Mouse (Mus musculus) lung, adult 2 months (tissue): ENCODE data around the gene Ripor3.

ENCODE experiments used
- CTCF ChIP-seq: fragments of 200-500 bp; IDR thresholded peaks from 2 replicates; pipeline ENCODE4 v1.5.1; 2011; ENCODE audit warnings: mild to moderate bottlenecking, low read length, control low read depth; ENCODE audit not compliant: insufficient read depth
- POLR2A ChIP-seq: fragments of 200-500 bp; IDR thresholded peaks from 2 replicates; pipeline ENCODE4 v1.6.1; 2011; ENCODE audit warnings: low read depth, mild to moderate bottlenecking, control low read depth, low read length, borderline replicate concordance; ENCODE audit errors: extremely low read depth

DNA sequence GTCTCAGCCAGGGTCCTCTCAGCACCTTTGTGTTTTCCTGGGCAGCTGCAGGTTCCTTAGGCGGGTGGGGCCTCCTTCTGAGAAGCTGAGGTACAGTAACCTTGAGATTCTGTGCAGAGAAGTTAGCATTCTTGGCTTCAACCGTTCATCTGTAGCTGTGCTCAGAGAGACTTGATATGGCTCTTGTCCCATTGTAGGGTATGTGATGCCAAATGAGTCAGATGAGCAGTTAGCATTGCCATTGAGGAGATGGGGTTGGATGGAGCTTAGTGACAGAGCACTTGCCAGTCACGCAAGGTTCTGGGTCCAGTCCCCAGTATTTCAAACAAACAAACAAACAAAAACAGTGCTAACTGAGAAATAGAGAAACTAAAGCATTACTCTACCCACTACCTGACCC is 44.5 kb downstream of the Ripor3 start:
- TF ChIP-seq CTCF = no peak
- no peak for TF ChIP-seq POLR2A
